Mouse (Mus musculus) brown adipose tissue, adult 24 weeks (tissue): Measurements from ENCODE around the gene Rims1. TPM values are rescaled to one million over a fixed set of nuclear protein-coding genes. Genes with fewer than 3 reads are reported as not detected.

Experiments
- H3K27ac ChIP-seq: fragments of 200-500 bp; replicated peaks from 2 replicates; pipeline ENCODE4 v1.5.1; 2012; ENCODE audit warnings: low read depth, mild to moderate bottlenecking, low read length
- H3K4me1 ChIP-seq: fragments of 200-500 bp; 2 replicates; pipeline ENCODE4 v1.6.1; 2012; ENCODE audit warnings: low read length, mixed read lengths; ENCODE audit not compliant: control insufficient read depth, insufficient read depth, insufficient read length
- H3K4me3 ChIP-seq: fragments of 200-500 bp; 2 replicates; pipeline ENCODE4 v1.5.1; 2012; ENCODE audit warnings: low read depth, mild to moderate bottlenecking, low read length, moderate library complexity; ENCODE audit not compliant: insufficient read depth
- polyA plus RNA-seq: library from polyadenylated mRNA; stranded (reverse); fragments of >200 nt; gene quantifications from 2 replicates; pipeline ENCODE4 v1.2.4, GENCODE M21; 2012; ENCODE audit not compliant: missing spikeins, insufficient read depth, insufficient read length

The Rims1 gene
- polyA plus RNA-seq, 1 experiment, result not detected

GRCm38 (mm10) chr1:22424020-22424419 is 381.8 kb downstream of the Rims1 start:
- no peak overlapping the region for H3K4me3 ChIP-seq
- H3K27ac ChIP-seq, result no peak overlapping the region

GRCm38 (mm10) chr1:22422102-22422501 is 383.7 kb downstream of the Rims1 start:
- Histone ChIP-seq H3K27ac (no peak overlapping the region), H3K4me1 (no peaks in the 10 kb centered on the region), H3K4me3 (no peak overlapping the region)

More at GRCm38 (mm10) chr1:22424020-22424419, 381.8 kb downstream of the Rims1 start:
- H3K4me1 ChIP-seq, result no peaks in the 10 kb centered on the region

GRCm38 (mm10) chr1:22410173-22410572 is 395.6 kb downstream of the Rims1 start:
- no peaks in the 10 kb centered on the region for H3K4me1 ChIP-seq
- H3K27ac ChIP-seq, result no peak overlapping the region
- no peak overlapping the region for H3K4me3 ChIP-seq

DNA sequence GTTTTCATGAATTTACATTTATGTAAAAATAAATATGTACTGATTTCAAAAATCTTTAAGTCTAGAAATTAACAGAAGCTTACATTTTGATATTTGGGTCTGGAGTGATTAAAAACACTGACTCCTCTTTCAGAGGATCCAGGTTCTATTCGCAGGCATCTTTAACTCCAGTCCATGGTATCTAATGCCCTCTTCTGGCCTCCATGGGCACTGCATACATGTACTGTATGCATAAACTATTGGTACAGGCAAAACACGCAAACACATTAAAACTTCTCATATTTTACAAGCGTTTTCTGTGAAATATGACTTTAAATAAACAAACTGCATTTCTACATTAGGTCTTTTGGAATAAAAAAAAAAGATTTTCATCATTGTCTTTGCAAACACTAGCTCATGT is 419.4 kb downstream of the Rims1 start:
- Histone ChIP-seq H3K4me3 (no peak overlapping the region), H3K4me1 (no peaks in the 10 kb centered on the region), H3K27ac (no peak overlapping the region)

GRCm38 (mm10) chr1:22377652-22378051 is 428.1 kb downstream of the Rims1 start:
- no peaks in the 10 kb centered on the region for H3K4me1 ChIP-seq
- H3K27ac ChIP-seq, result no peak overlapping the region
- H3K4me3 ChIP-seq, result no peak overlapping the region

- Histone ChIP-seq H3K27ac (no peak overlapping the region), H3K4me3 (no peak overlapping the region), H3K4me1 (no peaks in the 10 kb centered on the region)
Measured at GRCm38 (mm10) chr1:22377062-22377461, 428.7 kb downstream of the Rims1 start.

- Histone ChIP-seq H3K4me1 (no peaks in the 10 kb centered on the region), H3K4me3 (no peak overlapping the region), H3K27ac (no peak overlapping the region)
Measured at GRCm38 (mm10) chr1:22356209-22356608, 449.6 kb downstream of the Rims1 start.

GRCm38 (mm10) chr1:22353687-22354086 is 452.1 kb downstream of the Rims1 start:
- H3K27ac ChIP-seq, result no peak overlapping the region
- no peak overlapping the region for H3K4me3 ChIP-seq
- H3K4me1 ChIP-seq, result no peaks in the 10 kb centered on the region

- Histone ChIP-seq H3K4me3 (no peak overlapping the region), H3K27ac (no peak overlapping the region), H3K4me1 (no peaks in the 10 kb centered on the region)
Measured at GRCm38 (mm10) chr1:22338914-22339313, 466.9 kb downstream of the Rims1 start.

DNA sequence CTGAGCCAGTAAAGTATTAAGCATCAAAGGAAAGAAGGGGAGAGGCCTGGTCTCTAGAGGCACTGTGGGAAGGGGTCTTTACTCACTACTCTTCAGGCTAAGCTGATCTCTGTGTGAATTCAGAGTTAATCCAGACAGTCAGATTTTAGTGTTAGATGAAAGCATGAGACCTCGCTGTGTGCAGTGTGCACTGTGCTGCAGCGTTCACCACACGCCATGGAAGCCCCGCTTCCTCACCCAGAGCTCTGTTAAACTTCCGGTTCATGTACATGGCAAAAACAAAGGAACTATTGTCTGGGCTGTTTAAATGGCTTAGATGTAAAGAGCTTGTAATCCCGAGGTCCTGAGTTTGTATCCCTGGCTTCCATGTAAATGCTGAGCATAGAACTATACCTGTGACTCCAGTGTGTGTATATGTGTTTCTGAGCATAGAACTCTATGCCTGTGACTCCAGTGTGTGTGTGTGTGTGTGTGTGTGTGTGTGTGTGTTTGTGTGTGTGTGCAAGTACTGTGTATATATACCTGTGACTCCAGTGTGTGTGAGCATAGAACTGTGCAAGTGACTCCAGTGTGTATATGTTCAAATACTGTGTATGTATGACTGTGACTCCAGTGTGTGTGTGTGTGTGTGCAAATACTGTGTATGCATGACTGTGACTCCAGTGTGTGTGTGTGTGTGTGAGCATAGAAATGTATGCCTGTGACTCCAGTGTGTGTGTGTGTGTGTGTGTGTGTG is 484.7 kb downstream of the Rims1 start:
- H3K4me1 ChIP-seq, result no peaks in the 10 kb centered on the region
- H3K27ac ChIP-seq, result no peak overlapping the region
- H3K4me3 ChIP-seq, result no peak overlapping the region

DNA sequence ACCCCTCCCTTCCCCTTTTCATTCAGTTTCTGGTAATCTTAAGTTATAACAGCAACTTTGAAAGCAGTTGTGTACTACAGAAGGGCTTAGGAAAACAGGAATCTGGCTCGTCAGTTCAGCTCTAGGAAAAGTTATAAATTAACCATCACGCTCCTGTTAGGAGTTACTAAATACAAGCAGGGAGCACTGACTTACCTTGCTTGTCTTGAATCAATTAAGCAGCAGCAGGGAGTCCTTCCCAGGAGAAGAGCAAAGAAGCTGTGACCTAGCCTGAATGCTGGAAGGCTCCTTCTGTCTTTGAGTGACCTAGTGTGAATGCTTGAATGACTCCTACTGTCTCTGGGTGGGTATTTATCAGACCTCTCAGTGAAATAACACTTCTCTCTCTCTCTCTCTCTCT is 490.3 kb downstream of the Rims1 start:
- no peaks in the 10 kb centered on the region for H3K4me1 ChIP-seq
- H3K27ac ChIP-seq, result no peak overlapping the region
- H3K4me3 ChIP-seq, result no peak overlapping the region

- no peak overlapping the region for H3K4me3 ChIP-seq
- H3K4me1 ChIP-seq, result no peaks in the 10 kb centered on the region
- no peak overlapping the region for H3K27ac ChIP-seq
Measured at GRCm38 (mm10) chr1:22311471-22311870, 494.3 kb downstream of the Rims1 start.

DNA sequence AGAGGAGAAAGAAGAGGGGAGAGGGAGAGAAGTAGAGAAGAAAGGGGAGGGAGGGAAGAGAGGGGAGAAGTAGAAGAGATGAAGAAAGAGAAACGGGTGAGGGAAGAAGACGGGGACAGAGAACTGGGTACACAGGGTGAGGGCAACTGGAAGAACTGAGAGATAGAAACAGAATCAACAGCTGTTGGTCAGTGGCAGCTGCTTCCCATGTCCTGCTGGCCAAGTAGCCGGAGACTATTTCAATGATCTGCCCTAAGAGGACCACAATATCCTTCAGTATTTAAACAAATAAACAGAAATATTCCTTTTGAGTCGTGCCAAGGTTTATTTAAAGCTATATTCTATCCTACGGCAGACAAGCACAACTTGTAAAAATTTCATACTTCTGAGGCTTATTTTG is 499.3 kb downstream of the Rims1 start:
- Histone ChIP-seq H3K4me1 (no peaks in the 10 kb centered on the region), H3K4me3 (no peak overlapping the region)

GRCm38 (mm10) chr1:22305932-22306331 is 499.9 kb downstream of the Rims1 start:
- H3K4me1 ChIP-seq, result no peaks in the 10 kb centered on the region
- H3K4me3 ChIP-seq, result no peak overlapping the region
- no peak overlapping the region for H3K27ac ChIP-seq

More for the DNA sequence above, 499.3 kb downstream of the Rims1 start:
- no peak overlapping the region for H3K27ac ChIP-seq

GRCm38 (mm10) chr1:22293953-22294352 is 511.8 kb downstream of the Rims1 start:
- Histone ChIP-seq H3K4me3 (no peak overlapping the region), H3K27ac (no peak overlapping the region), H3K4me1 (no peaks in the 10 kb centered on the region)

DNA sequence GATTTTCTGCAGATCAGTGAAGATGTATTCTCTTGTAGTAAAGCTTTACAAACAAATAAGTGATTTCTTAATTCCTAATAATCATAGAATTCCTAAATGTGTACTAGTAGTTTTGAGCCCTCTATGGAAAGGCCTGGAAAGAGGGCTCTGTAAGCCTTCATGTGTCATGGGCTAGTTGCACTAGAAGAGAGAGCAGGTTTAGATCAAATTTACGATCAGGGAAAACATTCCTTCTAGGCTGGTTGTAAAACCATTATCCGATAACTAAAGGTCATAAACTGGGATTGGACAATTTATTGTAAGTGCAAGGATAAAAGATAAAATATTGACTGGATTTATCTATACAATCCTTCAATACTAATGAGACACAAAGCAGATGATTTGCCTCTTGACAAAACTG is 512.5 kb downstream of the Rims1 start:
- H3K27ac ChIP-seq, result no peak overlapping the region
- H3K4me3 ChIP-seq, result no peak overlapping the region
- no peaks in the 10 kb centered on the region for H3K4me1 ChIP-seq
